Mouse (Mus musculus): ENCODE data around the gene Ppp1r14b. TPM values are rescaled to one million over a fixed set of nuclear protein-coding genes. Genes with fewer than 3 reads are reported as not detected.
A peak's percentile ranks its signal among the peaks of the same experiment; 100 is the strongest.

Gene Ppp1r14b
- polyA plus RNA-seq, 1 experiment from 2014 or later = 263 TPM

- no peak overlapping the region for H3K9ac ChIP-seq (replicated peaks)
- H3K27ac ChIP-seq (replicated peaks) = no peak overlapping the region
- no peak overlapping the region for H3K4me3 ChIP-seq
- WGBS = 79% methylated on average over 16 of the region's 16 CpGs
- no peaks in the 10 kb centered on the region for H3K9me3 ChIP-seq
- no peaks in the 10 kb centered on the region for H3K36me3 ChIP-seq
- no peak overlapping the region for H3K4me2 ChIP-seq (replicated peaks)
- ATAC-seq (replicated peaks) = no peak
- H3K4me1 ChIP-seq = peaks cover 50% of the 10 kb centered on the region
- H3K27me3 ChIP-seq = peaks cover 36% of the 10 kb centered on the region
Measured at GRCm38 (mm10) chr19:6937541-6938465, 37.0 kb upstream of the Ppp1r14b start.

- no peaks in the 10 kb centered on the region for H3K9me3 ChIP-seq
- no peaks in the 10 kb centered on the region for H3K36me3 ChIP-seq
- peak overlapping the region; percentile 77; the same call in 1 of the 2 replicates for H3K4me3 ChIP-seq
- peaks cover 21% of the 10 kb centered on the region for H3K27me3 ChIP-seq
- 88% methylated on average over 20 of the region's 20 CpGs for WGBS
- H3K9ac ChIP-seq (replicated peaks) = no peak overlapping the region
- no peak for ATAC-seq (replicated peaks)
- no peak overlapping the region for H3K27ac ChIP-seq (replicated peaks)
- H3K4me1 ChIP-seq = peaks cover 43% of the 10 kb centered on the region
- H3K4me2 ChIP-seq (replicated peaks) = peak overlapping the region; percentile 93; the same call in 1 of the 2 replicates
Measured at GRCm38 (mm10) chr19:6939106-6940002, 35.4 kb upstream of the Ppp1r14b start.

- WGBS = 22% methylated on average over 28 of the region's 29 CpGs
- peaks cover 7% of the 10 kb centered on the region for H3K27me3 ChIP-seq
- peak overlapping the region; percentile 91 for H3K27ac ChIP-seq (replicated peaks)
- peak overlapping the region; percentile 90 for H3K9ac ChIP-seq (replicated peaks)
- H3K4me1 ChIP-seq = peaks cover 42% of the 10 kb centered on the region
- peak overlapping the region; percentile 93 for H3K4me2 ChIP-seq (replicated peaks)
- no peaks in the 10 kb centered on the region for H3K9me3 ChIP-seq
- 0 out of 2 replicates have a peak, but pooled peaks cover 3% of the 10 kb centered on the region for H3K36me3 ChIP-seq
- peak overlapping the region; percentile 77 for H3K4me3 ChIP-seq
- peak; percentile 34 for ATAC-seq (replicated peaks)
Measured at GRCm38 (mm10) chr19:6940396-6941351, 34.1 kb upstream of the Ppp1r14b start.

GRCm38 (mm10) chr19:6941372-6942248 is 33.2 kb upstream of the Ppp1r14b start, which contains the start of gene Bad:
Bad (plus strand) TSS chr19:6941861.
- ATAC-seq (replicated peaks) = peak; percentile 86
- no peaks in the 10 kb centered on the region for H3K9me3 ChIP-seq
- H3K4me3 ChIP-seq = peak within 1 kb of the TSS; percentile 77
- H3K4me1 ChIP-seq = peaks cover 42% of the 10 kb centered on the region
- no peaks in the 10 kb centered on the region for H3K27me3 ChIP-seq
- peak within 1 kb of the TSS; percentile 90 for H3K9ac ChIP-seq (replicated peaks)
- peak within 1 kb of the TSS; percentile 91 for H3K27ac ChIP-seq (replicated peaks)
- H3K36me3 ChIP-seq = 0 out of 2 replicates have a peak, but pooled peaks cover 4% of the 10 kb centered on the region
- under 1% methylated on average over 83 of the region's 83 CpGs for WGBS
- peak within 1 kb of the TSS; percentile 93 for H3K4me2 ChIP-seq (replicated peaks)

- H3K4me1 ChIP-seq = peaks cover 42% of the 10 kb centered on the region
- no peaks in the 10 kb centered on the region for H3K9me3 ChIP-seq
- H3K9ac ChIP-seq (replicated peaks) = peak within 1 kb of the TSS; percentile 90
- no peaks in the 10 kb centered on the region for H3K27me3 ChIP-seq
- H3K4me2 ChIP-seq (replicated peaks) = peak within 1 kb of the TSS; percentile 93
- peak; percentile 82 for ATAC-seq (replicated peaks)
- peaks cover 6% of the 10 kb centered on the region; the same call in 1 of the 2 replicates for H3K36me3 ChIP-seq
- peak within 1 kb of the TSS; percentile 91 for H3K27ac ChIP-seq (replicated peaks)
- peak within 1 kb of the TSS; percentile 77 for H3K4me3 ChIP-seq
- WGBS = under 1% methylated on average over 27 of the region's 27 CpGs
Measured at GRCm38 (mm10) chr19:6942249-6942691, 32.5 kb upstream of the Ppp1r14b start, which contains the start of gene Gpr137. Gpr137 (minus strand) TSS chr19:6942480.

- no peak for ATAC-seq (replicated peaks)
- H3K36me3 ChIP-seq = peaks cover 6% of the 10 kb centered on the region; the same call in 1 of the 2 replicates
- peaks cover 42% of the 10 kb centered on the region for H3K4me1 ChIP-seq
- WGBS = 24% methylated on average over 5 of the region's 5 CpGs
- peak overlapping the region; percentile 93 for H3K4me2 ChIP-seq (replicated peaks)
- H3K4me3 ChIP-seq = peak overlapping the region; percentile 77
- no peaks in the 10 kb centered on the region for H3K27me3 ChIP-seq
- no peaks in the 10 kb centered on the region for H3K9me3 ChIP-seq
- peak overlapping the region; percentile 90 for H3K9ac ChIP-seq (replicated peaks)
- peak overlapping the region; percentile 91 for H3K27ac ChIP-seq (replicated peaks)
Measured at GRCm38 (mm10) chr19:6942764-6943163, 32.0 kb upstream of the Ppp1r14b start.

GRCm38 (mm10) chr19:6943709-6944108 is 31.1 kb upstream of the Ppp1r14b start:
- Histone ChIP-seq H3K27ac (replicated peaks) (no peak overlapping the region), H3K4me3 (no peak overlapping the region), H3K9ac (replicated peaks) (no peak overlapping the region), H3K36me3 (peaks cover 6% of the 10 kb centered on the region; the same call in 1 of the 2 replicates), H3K27me3 (no peaks in the 10 kb centered on the region), H3K4me1 (peaks cover 35% of the 10 kb centered on the region), H3K9me3 (no peaks in the 10 kb centered on the region), H3K4me2 (replicated peaks) (no peak overlapping the region)
- no peak for ATAC-seq (replicated peaks)
- WGBS = 94% methylated on average over 6 of the region's 6 CpGs

- ATAC-seq (replicated peaks) = no peak
- Histone ChIP-seq H3K27me3 (no peaks in the 10 kb centered on the region), H3K4me3 (no peak overlapping the region), H3K36me3 (peaks cover 6% of the 10 kb centered on the region; the same call in 1 of the 2 replicates), H3K9ac (replicated peaks) (no peak overlapping the region), H3K4me1 (peaks cover 25% of the 10 kb centered on the region), H3K9me3 (no peaks in the 10 kb centered on the region), H3K4me2 (replicated peaks) (no peak overlapping the region), H3K27ac (replicated peaks) (no peak overlapping the region)
- WGBS = 51% methylated on average over 4 of the region's 4 CpGs
Measured at GRCm38 (mm10) chr19:6947742-6948141, 27.0 kb upstream of the Ppp1r14b start.

- H3K27ac ChIP-seq (replicated peaks) = no peak overlapping the region
- H3K4me2 ChIP-seq (replicated peaks) = no peak overlapping the region
- H3K9me3 ChIP-seq = no peaks in the 10 kb centered on the region
- ATAC-seq (replicated peaks) = no peak
- 77% methylated on average over 4 of the region's 4 CpGs for WGBS
- no peaks in the 10 kb centered on the region for H3K27me3 ChIP-seq
- H3K36me3 ChIP-seq = peaks cover 6% of the 10 kb centered on the region; the same call in 1 of the 2 replicates
- H3K9ac ChIP-seq (replicated peaks) = no peak overlapping the region
- H3K4me3 ChIP-seq = no peak overlapping the region
- H3K4me1 ChIP-seq = peaks cover 23% of the 10 kb centered on the region
Measured at GRCm38 (mm10) chr19:6948186-6948585, 26.6 kb upstream of the Ppp1r14b start.

GRCm38 (mm10) chr19:6949532-6949931 is 25.2 kb upstream of the Ppp1r14b start:
- H3K36me3 ChIP-seq = peaks cover 6% of the 10 kb centered on the region; the same call in 1 of the 2 replicates
- no peak for ATAC-seq (replicated peaks)
- H3K27me3 ChIP-seq = no peaks in the 10 kb centered on the region
- H3K4me2 ChIP-seq (replicated peaks) = no peak overlapping the region
- H3K27ac ChIP-seq (replicated peaks) = no peak overlapping the region
- H3K4me1 ChIP-seq = peaks cover 21% of the 10 kb centered on the region
- no peaks in the 10 kb centered on the region for H3K9me3 ChIP-seq
- 90% methylated on average over 5 of the region's 5 CpGs for WGBS
- no peak overlapping the region for H3K4me3 ChIP-seq
- H3K9ac ChIP-seq (replicated peaks) = no peak overlapping the region

Measured in forebrain, embryonic 15.5 days (tissue).